Mouse (Mus musculus) neutrophil, adult 5-6 weeks (primary cell): ENCODE measurements at regions not wholly inside any gene's neighbourhood (a gene's known extent, or its start where the extent isn't known, plus 50 kb on each side); places are given as distances from the start of the nearest gene placed in this dataset.
A peak's percentile ranks its signal among the peaks of the same experiment; 100 is the strongest.

Experiments used
- ATAC-seq: fragments of 151-379, 151-347 bp; 2 replicates; pipeline ENCODE4 v1.8.0; 2017; ENCODE audit warnings: mild to moderate bottlenecking, moderate TSS enrichment; ENCODE audit not compliant: insufficient number of reproducible peaks, poor library complexity, low FRiP score, severe bottlenecking; ENCODE audit errors: extremely low read depth

GRCm38 (mm10) chr3:149534183-149534582 is 543.8 kb upstream of the Adgrl2 start:
- no peak for ATAC-seq

DNA sequence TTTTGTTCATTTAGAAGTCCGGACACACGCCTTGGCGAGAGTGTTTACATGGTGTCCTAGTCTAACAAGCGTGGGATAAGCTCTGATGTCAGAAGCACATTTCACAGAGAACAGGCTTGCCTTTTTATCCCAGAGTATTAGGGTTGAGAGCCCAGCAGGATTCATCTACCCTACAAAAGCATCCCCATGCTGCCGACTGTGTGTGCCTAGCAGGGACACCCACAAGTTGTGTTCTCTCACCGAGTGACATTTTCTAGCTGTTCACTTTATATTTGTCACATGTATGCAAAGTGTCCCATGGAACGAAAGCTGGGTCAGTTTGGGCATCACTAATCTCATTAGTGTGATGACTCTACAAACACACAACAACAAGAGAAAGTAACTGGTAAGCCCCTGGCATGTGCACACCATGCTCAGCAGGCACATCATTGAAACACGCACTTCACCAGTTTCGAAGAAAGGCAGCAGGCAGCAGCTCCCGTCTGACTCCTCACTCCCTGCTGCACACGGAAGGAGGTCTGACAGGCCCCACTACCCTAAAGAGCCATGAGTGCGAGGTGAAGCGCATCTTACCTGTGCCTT is 539.8 kb upstream of the Adgrl2 start:
- ATAC-seq, result no peak

DNA sequence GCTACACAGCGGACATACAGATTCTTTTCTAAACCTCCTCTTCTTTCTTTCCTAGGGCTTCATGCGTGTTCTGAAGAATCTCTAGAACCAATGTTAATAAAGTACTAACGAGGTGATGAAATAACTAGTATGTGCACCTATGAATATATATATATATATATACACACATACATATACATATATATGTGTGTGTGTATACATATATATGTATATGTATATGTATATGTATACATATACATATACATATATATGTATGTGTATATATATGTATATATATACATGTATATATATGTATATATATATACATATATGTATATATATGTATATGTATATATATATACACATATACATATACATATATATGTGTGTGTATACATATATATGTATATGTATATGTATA is 536.2 kb upstream of the Adgrl2 start:
- ATAC-seq, result no peak

- ATAC-seq, result no peak
Measured at GRCm38 (mm10) chr3:149519575-149519929, 529.2 kb upstream of the Adgrl2 start.

GRCm38 (mm10) chr3:149518928-149519574 is 528.7 kb upstream of the Adgrl2 start:
- ATAC-seq, result no peak

DNA sequence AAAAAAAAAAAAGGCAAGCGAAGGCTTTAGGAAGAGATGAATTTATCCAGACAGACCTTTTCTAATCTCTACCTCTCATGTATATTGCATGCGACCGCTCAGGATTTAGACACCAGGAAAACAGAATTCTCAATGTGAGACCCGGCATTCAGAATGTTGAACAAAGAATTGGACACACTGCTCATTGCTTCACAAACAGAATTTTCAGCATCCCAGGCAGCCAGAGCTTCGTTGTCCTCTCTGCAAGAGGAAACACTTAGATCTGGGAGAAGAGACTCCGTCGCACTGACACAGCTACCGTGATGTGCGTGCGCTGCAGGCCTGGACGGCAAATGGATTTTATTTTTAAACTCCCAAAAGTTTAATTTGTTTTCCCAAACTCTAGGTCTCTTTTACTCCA is 527.2 kb upstream of the Adgrl2 start:
- no peak for ATAC-seq

DNA sequence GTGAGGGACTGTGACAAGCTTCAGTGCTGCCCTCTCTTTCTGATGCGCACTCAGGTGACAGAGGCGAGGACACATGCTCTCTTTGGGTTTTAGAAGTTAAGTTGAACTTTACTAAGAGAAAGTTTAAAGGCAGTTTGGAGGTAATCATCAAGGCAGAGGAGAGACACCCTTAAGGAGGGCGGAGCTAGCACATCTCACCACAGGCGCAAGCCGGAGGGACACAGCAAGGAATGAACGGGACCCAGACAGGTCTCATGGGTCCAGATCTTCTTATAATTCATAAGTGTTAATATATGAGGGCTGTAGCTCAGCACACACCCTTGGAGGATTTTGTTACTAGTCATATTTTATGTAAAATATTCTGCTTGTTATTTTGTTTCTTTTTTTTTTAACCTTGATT is 518.8 kb upstream of the Adgrl2 start:
- no peak for ATAC-seq

DNA sequence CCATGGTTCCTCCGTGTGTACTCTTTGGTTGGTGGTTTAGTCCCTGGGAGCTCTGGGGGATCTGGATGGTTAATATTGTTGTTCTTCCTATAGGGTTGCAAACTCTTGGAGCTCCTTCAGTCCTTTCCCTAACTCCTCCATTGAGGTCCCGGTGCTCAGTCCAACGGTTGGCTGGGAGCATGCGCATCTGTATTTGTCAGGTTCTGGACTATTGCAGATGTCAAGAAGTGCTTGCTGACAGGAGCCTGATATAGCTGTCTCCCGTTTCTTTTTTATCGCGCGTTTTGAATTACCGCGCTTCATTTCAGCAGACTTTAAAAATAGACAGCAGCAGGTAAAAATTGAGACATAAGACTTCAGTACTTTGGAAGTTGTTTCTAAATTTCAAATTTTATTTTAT is 518.3 kb upstream of the Adgrl2 start:
- no peak for ATAC-seq

DNA sequence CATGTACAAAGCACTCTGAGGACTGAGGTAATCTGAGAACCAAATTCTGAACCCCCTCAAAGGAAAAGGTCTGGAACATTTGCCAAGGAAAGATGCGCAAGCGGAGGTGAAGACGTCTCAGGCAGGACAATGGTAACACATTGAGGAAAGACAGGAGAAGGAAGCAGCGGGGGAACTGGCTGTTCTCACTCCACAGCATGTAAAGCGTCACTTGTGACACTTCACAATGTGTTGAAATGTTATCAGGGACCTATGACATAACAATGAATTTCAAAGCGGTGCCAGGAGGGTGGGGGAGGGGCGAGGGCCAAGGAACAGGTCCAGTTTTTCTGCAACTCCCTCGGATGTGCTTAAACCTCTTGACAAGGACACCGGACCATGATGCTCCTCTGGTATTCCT is 515.3 kb upstream of the Adgrl2 start:
- no peak for ATAC-seq

DNA sequence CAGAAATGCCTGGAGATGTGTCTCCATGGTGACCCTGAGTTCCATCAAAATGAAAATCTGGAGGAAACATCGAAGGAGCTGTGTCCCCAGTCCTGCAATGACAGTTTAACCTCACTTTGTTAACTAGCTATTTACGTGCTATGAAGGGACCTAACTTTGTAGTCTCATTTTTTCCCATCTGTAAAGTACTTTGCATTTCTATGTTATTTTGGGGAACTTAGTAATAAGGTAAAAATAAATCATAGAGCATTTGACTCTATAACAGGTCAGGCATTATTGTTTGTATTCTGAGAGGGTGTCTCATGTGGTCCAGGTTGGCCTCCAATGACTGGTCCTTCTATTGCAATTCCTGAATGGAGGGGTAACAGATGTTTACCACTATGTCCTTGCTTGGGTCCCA is 513.6 kb upstream of the Adgrl2 start:
- no peak for ATAC-seq

- no peak for ATAC-seq
Measured at GRCm38 (mm10) chr3:149500130-149500529, 509.8 kb upstream of the Adgrl2 start.

- ATAC-seq, result no peak
Measured at GRCm38 (mm10) chr3:149498765-149499164, 508.4 kb upstream of the Adgrl2 start.

DNA sequence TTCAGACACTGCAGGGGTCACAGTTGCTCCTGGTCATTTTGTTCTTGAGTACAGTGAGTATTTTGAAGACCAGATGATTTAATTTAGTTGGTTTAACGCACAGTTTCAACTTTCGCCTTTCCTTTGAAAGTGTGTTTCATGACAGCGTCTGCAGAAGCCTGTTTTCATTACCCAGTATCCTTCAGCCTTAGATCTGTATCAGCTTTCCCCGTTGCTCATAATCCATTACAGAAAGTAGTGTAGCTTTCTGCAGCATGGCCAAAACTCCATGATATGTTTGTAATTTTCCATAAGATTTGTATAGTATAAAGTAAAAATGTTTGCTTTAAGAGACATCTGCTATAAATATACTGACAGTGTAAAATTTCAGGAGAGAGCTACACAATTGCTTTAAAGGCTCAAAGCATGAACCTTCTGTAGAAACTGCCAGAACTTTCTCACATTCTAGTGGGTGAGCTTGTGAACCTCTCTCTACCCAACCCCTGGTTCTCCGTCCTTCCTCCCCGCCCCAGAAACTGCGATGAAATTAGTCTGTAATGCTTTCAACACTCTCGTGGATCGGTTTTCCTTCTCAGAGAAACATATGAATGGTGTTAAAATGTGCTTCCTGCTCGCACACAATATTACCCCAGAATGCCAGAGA is 506.6 kb upstream of the Adgrl2 start:
- ATAC-seq, result no peak

GRCm38 (mm10) chr3:149496122-149496521 is 505.8 kb upstream of the Adgrl2 start:
- no peak for ATAC-seq

GRCm38 (mm10) chr3:149488147-149488546 is 497.8 kb upstream of the Adgrl2 start:
- no peak for ATAC-seq

DNA sequence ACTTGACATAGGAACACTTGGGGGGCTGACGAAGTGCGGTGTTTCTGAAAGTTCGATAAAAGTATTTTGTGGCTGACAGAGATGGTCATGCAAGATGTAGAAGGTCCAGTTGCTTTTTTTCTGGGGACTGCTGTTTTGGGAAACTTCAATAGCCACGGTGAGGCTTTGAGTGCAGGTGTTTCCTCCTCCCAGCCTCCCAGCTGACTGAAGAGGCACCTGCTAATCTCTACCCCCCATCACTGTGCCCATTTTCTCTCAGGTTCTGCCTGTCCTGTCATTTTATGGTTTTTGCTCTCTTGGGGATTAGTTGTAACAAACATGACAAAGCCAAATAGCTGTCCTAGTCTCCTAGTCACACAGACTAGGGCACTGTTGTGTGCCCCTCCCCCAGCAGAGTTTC is 495.1 kb upstream of the Adgrl2 start:
- no peak for ATAC-seq

GRCm38 (mm10) chr3:149484319-149484718 is 494.0 kb upstream of the Adgrl2 start:
- no peak for ATAC-seq

- ATAC-seq, result no peak
Measured at GRCm38 (mm10) chr3:149476151-149476550, 485.8 kb upstream of the Adgrl2 start.

GRCm38 (mm10) chr3:149466973-149467372 is 476.6 kb upstream of the Adgrl2 start:
- ATAC-seq, result no peak

GRCm38 (mm10) chr3:149464603-149465002 is 474.2 kb upstream of the Adgrl2 start:
- ATAC-seq, result peak; percentile 96

DNA sequence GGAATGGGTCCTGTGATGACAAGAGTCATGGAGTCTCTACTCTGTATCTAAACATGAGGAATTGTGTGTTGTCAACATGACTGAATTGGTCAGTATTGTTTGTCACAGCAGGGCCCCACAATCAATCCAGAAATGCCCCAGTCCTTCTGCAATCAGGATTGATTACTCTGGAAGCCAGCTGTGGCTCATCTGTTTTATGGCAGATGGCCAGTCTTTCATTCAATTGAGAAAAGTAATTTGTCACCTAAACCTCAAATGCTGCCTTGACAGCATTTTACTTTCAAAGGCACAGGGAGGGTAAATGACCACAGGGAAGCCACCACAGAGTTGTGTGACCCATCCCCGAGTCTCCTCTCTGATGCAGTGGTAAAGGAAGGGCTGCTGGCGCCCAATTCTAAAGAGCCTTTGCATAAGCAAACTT is 471.8 kb upstream of the Adgrl2 start:
- no peak for ATAC-seq
